Mouse (Mus musculus) gastrocnemius, postnatal 14 days (tissue): ENCODE data around the gene Ccr7. TPM values are rescaled to one million over a fixed set of nuclear protein-coding genes. Genes with fewer than 3 reads are reported as not detected.

ENCODE experiments used
- DNase-seq: peaks from one replicate; pipeline ENCODE4 v3.0.0; 2021; ENCODE audit warnings: mixed read lengths
- intact Hi-C: fragments of 180-260 bp; cut with DNase I; formaldehyde crosslinking; loops from one replicate; pipeline ENCODE4 v1.15.1; 2025; ENCODE audit warnings: low total_unique reads
- total RNA-seq, 2 experiments: library from RNA; stranded (reverse); gene quantifications; 2 replicates each; pipeline ENCODE4 v1.2.3; 2021

Ccr7 gene
- total RNA-seq, 2 experiments from 2014 or later: 0.10 to 0.11 TPM

GRCm38 (mm10) chr11:99160228-99160627 is 5.4 kb upstream of the Ccr7 start:
- DNase-seq: no peak
- intact Hi-C loops: no loop called here

GRCm38 (mm10) chr11:99155817-99156216 is 940 bp upstream of the Ccr7 start:
- intact Hi-C loops: no loop called here
- DNase-seq: no peak

- intact Hi-C loops: loop anchor here (5.0 kb wide), 1 partner anchor 167 kb away; no protein-coding TSS in a partner anchor
Observed at GRCm38 (mm10) chr11:99153767-99154753, 817 bp downstream of the Ccr7 start.

GRCm38 (mm10) chr11:99152323-99153144 is 2.3 kb downstream of the Ccr7 start:
- intact Hi-C loops: loop anchor here (5.0 kb wide), 1 partner anchor 165 kb away; no protein-coding TSS in a partner anchor

More at GRCm38 (mm10) chr11:99153767-99154753, 817 bp downstream of the Ccr7 start:
- DNase-seq: no peak

GRCm38 (mm10) chr11:99151333-99151930 is 3.4 kb downstream of the Ccr7 start:
- DNase-seq: no peak
- intact Hi-C loops: loop anchor here (5.0 kb wide), 1 partner anchor 164 kb away; no protein-coding TSS in a partner anchor

More at GRCm38 (mm10) chr11:99152323-99153144, 2.3 kb downstream of the Ccr7 start:
- DNase-seq: no peak

GRCm38 (mm10) chr11:99150889-99151288 is 4.0 kb downstream of the Ccr7 start:
- no peak for DNase-seq
- intact Hi-C loops: loop anchor here (5.0 kb wide), 1 partner anchor 164 kb away; no protein-coding TSS in a partner anchor

GRCm38 (mm10) chr11:99149898-99150757 is 4.7 kb downstream of the Ccr7 start:
- peak; percentile 73 for DNase-seq
- intact Hi-C loops: loop anchor here (2.0 to 5.0 kb wide), 2 partner anchors 109 to 163 kb away; partner anchors contain the start of gene Igfbp4

- DNase-seq: no peak
- intact Hi-C loops: loop anchor here (2.0 kb wide), 1 partner anchor 108 kb away; the partner anchor contains the start of gene Igfbp4
Observed at GRCm38 (mm10) chr11:99148896-99149703, 5.8 kb downstream of the Ccr7 start.

GRCm38 (mm10) chr11:99148400-99148799 is 6.5 kb downstream of the Ccr7 start:
- intact Hi-C loops: loop anchor here (2.0 kb wide), 1 partner anchor 108 kb away; the partner anchor contains the start of gene Igfbp4
- DNase-seq: no peak

- DNase-seq: no peak
- intact Hi-C loops: loop anchor here (2.0 kb wide), 1 partner anchor 107 kb away; the partner anchor contains the start of gene Igfbp4
Observed at GRCm38 (mm10) chr11:99147920-99148289, 7.0 kb downstream of the Ccr7 start.

GRCm38 (mm10) chr11:99147041-99147919 is 7.6 kb downstream of the Ccr7 start:
- intact Hi-C loops: no loop called here
- DNase-seq: no peak

GRCm38 (mm10) chr11:99146558-99146957 is 8.3 kb downstream of the Ccr7 start:
- intact Hi-C loops: no loop called here
- no peak for DNase-seq

- intact Hi-C loops: no loop called here
- no peak for DNase-seq
Observed at GRCm38 (mm10) chr11:99145765-99146164, 9.1 kb downstream of the Ccr7 start.

GRCm38 (mm10) chr11:99144940-99145339 is 9.9 kb downstream of the Ccr7 start:
- intact Hi-C loops: no loop called here
- DNase-seq: no peak

GRCm38 (mm10) chr11:99144456-99144855 is 10.4 kb downstream of the Ccr7 start:
- intact Hi-C loops: no loop called here

More at GRCm38 (mm10) chr11:99144456-99144855, 10.4 kb downstream of the Ccr7 start:
- DNase-seq: no peak
